Mouse (Mus musculus) heart, postnatal 0 days (tissue): ENCODE data around the gene Slc25a30.

Experiments
- CTCF ChIP-seq: IDR thresholded peaks from 2 replicates; pipeline ENCODE4 v1.5.1; 2016; ENCODE audit warnings: antibody characterized with exemption, control low read depth, low read depth
- EP300 ChIP-seq: IDR thresholded peaks from 2 replicates; pipeline ENCODE4 v1.6.1; 2016; ENCODE audit warnings: antibody characterized with exemption, low read depth

DNA sequence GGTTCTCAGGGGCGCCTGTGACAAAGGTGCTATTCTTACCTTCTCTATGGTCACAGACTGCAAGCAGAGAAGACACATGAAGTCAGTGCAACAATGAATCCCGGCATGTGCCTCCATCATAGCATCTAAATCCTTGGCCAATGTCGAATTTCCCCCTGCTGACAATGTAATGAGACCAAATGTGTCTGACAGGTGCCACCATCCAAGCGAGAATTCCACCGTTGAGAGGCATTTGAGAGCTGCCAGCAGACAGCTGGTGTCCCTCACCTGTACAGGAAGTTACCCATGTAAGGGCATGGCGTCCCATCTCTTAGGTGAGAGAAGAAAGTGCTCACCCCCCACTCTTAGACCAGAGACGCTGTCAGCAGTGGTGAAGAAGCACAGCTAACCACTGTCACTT is 28.4 kb downstream of the Slc25a30 start:
- no peak for TF ChIP-seq CTCF
- TF ChIP-seq EP300 = no peak
